Mouse (Mus musculus) right cerebral cortex, postnatal 4 days (tissue): ENCODE results near the gene Dmbt1.
"Not testable (repeated sequence)": the region's sequence is repeated elsewhere in the genome, so short reads cannot be mapped to it uniquely, and the experiment has no call there.

Source experiments
- DNase-seq: peaks from one replicate; pipeline ENCODE4 v3.0.0-alpha.2; 2022

The Dmbt1 gene

GRCm38 (mm10) chr7:131054808-131055370, 23.0 kb downstream of the Dmbt1 start:
- peak; percentile 3 for DNase-seq

GRCm38 (mm10) chr7:131057918-131058317, 26.1 kb downstream of the Dmbt1 start:
- DNase-seq: not testable (repeated sequence)

DNA sequence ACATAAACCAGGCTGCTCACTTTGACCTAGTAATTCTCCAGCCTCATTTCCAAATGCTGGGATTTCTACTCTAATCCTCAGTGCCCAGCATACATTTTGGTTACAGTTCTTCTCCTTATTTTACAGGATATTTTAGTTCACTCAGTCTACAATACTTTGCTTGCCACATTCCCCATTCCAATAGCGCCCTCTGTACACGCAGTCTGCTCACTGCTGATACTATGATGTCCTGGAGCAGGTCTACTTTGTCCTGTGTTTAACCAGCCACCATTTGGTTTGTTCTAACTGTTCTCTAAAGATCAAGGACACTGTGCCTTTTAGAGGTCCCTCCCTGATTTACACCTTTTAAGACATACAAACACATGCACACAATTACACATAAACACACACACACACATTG, 28.0 kb downstream of the Dmbt1 start:
- peak; percentile 35 for DNase-seq

DNA sequence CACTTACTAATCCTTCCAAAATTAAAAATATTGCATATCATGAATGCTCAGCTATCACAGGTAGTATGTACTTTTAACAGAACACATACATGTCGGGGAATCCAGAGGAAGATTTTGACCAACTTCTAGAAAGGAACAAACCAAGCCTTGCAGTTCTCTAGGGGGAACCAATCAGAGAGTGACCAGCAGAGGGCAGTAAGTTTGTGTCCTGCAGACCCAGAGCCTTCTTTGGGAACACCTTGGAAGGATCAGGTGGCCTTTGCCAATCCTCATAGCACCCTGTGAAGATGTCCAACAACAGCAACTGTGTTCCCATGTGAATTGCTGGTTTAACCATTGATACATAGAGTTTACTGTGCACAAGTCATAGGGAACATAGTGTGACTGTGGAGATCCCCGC, 30.7 kb downstream of the Dmbt1 start:
- DNase-seq: no peak

DNA sequence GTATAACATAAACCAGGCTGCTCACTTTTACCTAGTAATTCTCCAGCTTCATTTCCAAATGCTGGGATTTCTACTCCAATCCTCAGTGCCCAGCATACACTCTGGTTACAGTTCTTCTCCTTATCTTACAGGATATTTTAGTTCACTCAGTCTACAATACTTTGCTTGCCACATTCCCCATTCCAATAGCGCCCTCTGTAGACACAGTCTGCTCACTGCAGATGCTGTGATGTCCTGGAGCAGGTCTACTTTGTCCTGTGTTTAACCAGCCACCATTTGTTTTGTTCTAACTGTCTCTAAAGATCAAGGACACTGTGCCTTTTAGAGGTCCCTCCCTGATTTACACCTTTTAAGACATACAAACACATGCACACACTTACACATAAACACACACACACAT, 36.3 kb downstream of the Dmbt1 start:
- DNase-seq: peak; percentile 14

- DNase-seq: not testable (repeated sequence)
Measured at GRCm38 (mm10) chr7:131073476-131073875, 41.6 kb downstream of the Dmbt1 start.

DNA sequence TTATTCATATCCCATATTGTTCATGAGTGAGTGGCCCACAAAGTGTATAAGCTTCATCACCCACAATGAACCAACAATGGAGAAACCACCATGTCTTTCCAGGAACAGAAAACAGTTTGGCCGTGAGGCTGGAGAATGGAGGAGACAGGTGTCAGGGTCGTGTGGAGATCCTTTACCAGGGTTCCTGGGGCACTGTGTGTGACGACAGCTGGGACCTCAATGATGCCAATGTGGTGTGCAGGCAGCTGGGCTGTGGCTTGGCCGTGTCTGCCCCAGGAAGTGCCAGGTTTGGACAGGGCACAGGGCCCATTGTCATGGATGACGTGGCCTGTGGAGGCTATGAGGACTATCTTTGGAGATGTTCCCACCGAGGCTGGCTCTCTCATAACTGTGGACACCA, 42.2 kb downstream of the Dmbt1 start:
- DNase-seq: not testable (repeated sequence)

DNA sequence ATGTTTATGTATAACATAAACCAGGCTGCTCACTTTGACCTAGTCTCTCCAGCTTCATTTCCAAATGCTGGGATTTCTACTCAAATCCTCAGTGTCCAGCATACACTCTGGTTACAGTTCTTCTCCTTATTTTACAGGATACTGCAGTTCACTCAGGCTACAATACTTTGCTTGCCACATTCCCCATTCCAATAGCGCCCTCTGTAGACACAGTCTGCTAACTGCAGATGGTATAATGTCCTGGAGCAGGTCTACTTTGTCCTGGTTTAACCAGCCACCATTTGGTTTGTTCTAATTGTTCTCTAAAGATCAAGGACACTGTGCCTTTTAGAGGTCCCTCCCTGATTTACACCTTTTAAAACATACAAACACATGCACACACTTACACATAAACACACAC, 44.1 kb downstream of the Dmbt1 start:
- DNase-seq: peak; percentile 10

GRCm38 (mm10) chr7:131082403-131082802, 50.5 kb downstream of the Dmbt1 start:
- DNase-seq: not testable (repeated sequence)

DNA sequence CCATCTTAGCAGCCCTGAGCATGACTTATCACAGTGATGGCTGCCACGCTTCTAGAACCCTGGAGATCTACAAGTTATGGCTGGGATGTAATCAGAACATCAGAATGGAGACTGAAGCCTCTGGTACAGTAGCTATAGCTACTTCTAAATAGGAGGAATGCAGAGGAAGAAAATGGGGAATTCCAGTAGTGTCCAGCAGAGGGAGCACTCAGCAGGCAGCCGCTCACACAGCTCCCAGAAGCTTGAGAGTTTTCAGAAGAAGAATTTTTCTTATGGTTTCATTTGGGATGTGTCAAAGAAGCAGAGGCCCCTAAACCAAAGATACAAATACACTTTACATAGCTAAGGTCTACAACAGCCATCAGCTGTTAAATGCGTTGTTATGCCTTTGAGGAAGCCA, 80.6 kb downstream of the Dmbt1 start:
- DNase-seq: peak; percentile 79

DNA sequence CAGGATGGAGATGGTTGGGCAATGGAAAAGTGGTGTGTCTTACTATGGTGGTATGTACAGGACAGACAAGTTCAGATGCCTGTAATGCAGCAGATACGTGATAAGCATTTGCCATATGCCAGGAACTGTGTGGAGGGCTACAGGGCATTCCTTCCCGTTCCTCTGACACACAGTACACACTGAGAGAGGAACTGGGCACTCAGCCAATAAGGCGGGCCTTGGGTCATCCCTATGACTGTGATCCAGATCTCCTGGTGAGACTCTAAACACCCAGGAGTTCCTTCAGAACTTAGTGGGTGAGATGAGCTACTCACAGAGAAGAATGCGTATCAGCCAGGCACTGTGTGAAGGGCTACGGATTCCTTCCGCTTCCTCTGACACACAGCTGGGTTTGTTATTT, 81.8 kb downstream of the Dmbt1 start:
- peak; percentile 13 for DNase-seq

DNA sequence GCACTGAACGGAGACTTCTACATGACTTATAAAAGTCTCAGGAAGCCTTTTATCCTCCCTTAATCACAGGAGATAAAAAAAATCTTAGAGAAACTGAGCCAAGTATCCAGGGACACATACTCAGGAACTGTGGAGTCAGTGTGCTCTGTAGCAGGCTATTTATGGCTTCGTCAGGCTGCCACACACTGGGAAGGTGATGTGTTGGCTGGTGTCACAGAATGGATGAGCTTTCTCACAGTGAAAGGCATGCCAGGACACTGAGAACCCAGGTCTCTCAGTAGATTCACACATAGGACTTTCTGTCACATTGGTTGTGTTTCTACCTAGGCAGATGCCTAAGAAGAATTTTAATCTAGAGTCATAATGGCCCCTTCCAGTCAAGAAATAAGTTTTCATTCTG, 82.6 kb downstream of the Dmbt1 start:
- no peak for DNase-seq

DNA sequence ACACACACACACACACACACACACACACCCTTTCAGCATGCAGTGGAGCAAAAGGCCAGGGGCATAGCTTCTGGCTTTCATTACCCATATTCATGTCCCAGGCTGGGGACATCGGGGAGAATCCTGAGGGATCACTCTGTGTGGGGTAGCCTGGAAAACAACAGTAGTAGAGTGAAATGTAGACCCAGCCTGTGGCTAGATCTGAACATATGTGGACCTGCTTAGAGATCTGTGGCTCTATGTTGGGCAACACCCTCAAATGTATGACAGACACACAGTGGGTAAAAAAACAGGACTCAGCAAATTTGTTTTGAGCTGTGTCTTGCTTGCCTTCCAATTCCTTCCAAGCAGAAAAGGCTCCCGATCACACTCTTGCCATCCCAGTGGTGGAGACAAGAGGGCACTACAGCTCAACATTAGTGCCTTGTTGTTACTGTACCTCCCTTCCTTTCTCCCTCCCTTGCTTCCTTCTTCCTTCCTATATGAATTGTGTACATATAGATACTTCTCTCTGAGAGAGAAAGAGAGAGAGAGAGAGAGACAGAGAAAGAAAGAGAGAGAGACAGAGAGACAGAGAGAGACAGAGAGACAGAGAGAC, 90.5 kb downstream of the Dmbt1 start:
- DNase-seq: no peak

- no peak for DNase-seq
Measured at GRCm38 (mm10) chr7:131130021-131130420, 98.2 kb downstream of the Dmbt1 start.

DNA sequence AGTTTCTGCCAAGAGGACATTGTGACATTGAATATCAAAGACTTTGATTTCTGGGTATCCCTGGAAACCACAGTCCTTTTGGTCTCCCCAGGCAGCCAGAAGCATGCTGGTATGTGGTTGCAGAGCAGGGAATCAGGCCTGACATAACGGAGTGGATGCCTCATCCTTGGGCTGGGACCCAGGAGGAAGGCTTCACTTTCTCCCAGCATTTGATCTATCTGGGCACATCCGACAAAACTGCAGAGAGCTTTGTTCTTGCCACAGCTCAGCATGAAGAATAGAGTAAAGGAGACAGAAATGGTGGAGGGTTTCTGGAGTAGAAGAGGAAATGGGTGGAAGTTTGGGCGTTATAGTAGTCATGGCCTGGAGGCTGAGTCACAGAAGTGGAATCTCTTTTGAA, 101.3 kb downstream of the Dmbt1 start:
- no peak for DNase-seq

DNA sequence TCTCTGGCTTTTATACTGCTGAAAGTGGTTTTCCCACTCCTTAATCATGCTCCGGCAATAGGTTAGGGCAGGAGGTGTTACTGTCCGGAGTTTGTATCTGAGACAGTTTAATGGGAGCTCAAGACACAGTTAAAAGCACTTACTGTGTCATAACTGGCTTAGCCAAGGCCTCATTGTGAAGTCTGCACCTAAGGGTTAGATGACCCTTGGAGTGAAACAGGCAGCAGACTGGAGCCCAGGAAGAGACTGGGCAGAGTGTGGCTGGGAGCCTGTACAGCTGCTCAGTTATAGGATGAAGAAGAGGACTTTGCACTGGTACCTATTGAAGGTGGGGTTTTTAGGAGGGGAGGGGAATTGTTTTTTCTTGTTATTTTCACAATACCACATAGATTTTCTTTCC, 114.4 kb downstream of the Dmbt1 start, which contains the start of gene 4933402N03Rik:
TSS of gene 4933402N03Rik (minus strand) at position 101 of the 400 bp plus-strand sequence.
- DNase-seq: no peak

GRCm38 (mm10) chr7:131150179-131150578, 118.3 kb downstream of the Dmbt1 start:
- no peak for DNase-seq

GRCm38 (mm10) chr7:131153044-131153443, 121.2 kb downstream of the Dmbt1 start:
- no peak for DNase-seq

- no peak for DNase-seq
Measured at GRCm38 (mm10) chr7:131162251-131162650, 130.4 kb downstream of the Dmbt1 start.

GRCm38 (mm10) chr7:131167771-131168170, 135.9 kb downstream of the Dmbt1 start:
- no peak for DNase-seq

- no peak for DNase-seq
Measured at GRCm38 (mm10) chr7:131169099-131169498, 137.2 kb downstream of the Dmbt1 start.
